Mouse (Mus musculus): ENCODE results near the gene Slc39a13. TPM values are rescaled to one million over a fixed set of nuclear protein-coding genes. Genes with fewer than 3 reads are reported as not detected.
"Not testable (repeated sequence)": the region's sequence is repeated elsewhere in the genome, so short reads cannot be mapped to it uniquely, and the experiment has no call there.

The Slc39a13 gene
- total RNA-seq, 2 experiments from 2014 or later, result 24.7 to 29.6 TPM

- DNase-seq (ENCODE audit: low spot score in 2 of 2), result no peak
Measured at GRCm38 (mm10) chr2:91031216-91031615, 39.0 kb downstream of the Slc39a13 start.

DNA sequence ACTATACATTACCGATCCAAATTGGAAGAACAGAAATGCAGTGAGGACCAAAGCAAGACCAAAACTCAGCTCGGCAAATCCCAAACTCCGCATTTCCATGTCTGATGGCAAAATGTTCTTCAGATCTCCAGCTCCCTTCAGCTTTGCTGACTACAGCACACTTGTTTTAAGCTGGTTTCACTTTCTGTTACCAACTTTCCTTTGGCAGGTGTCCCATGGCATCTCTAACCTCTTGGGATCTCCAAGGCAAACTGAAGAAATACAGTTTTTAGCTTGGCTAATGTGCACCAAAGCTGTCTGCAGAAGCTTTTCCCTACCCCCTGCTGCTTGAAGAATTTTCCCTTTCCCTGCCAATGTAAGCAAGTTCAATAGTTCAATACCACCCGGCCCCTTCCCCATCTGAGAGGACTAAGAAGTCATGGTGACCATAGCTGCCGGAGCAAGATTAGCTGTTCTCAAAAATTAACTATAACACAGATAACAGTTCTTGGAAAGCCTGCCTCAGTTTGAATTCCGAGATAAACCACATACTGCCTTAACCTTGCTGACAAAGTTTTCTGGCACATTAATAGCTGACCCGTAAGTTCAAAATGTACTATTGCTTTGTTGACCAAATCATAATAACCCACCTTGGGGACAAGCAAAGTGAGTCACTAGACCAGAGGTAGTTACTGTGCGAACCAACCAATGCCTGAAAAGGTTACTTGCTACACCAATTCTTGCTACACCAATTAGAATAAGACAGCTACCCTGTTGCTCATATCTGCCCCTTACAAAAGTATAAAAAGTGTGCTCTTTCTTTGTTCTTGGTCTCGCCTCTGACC is 42.6 kb downstream of the Slc39a13 start:
- DNase-seq (ENCODE audit: low spot score in 2 of 2), result no peak

GRCm38 (mm10) chr2:91026491-91026890 is 43.7 kb downstream of the Slc39a13 start:
- no peak for DNase-seq (ENCODE audit: low spot score in 2 of 2)

GRCm38 (mm10) chr2:91025081-91025516 is 45.1 kb downstream of the Slc39a13 start:
- DNase-seq (ENCODE audit: low spot score in 2 of 2), result peak in 1 of 2 experiments; percentile 39

DNA sequence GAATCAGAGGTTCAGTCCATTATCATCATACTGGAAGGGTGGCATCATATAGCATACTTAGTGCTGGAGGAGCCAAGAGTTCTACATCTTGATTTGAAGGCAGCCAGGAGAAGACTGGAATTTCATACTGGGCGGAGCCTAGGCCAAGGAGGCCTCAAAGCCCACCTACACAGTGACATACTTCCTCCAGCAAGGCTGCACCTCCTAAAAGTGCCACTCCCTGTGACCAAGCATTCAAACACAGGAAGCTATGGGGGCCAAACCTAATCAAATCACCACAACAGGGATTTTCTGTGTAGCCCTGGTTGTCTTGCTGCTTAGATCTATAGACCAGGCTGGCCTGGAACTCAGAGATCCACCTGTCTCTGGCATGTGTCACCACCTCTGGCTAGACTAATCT is 46.3 kb downstream of the Slc39a13 start:
- DNase-seq (ENCODE audit: low spot score in 2 of 2), result no peak

DNA sequence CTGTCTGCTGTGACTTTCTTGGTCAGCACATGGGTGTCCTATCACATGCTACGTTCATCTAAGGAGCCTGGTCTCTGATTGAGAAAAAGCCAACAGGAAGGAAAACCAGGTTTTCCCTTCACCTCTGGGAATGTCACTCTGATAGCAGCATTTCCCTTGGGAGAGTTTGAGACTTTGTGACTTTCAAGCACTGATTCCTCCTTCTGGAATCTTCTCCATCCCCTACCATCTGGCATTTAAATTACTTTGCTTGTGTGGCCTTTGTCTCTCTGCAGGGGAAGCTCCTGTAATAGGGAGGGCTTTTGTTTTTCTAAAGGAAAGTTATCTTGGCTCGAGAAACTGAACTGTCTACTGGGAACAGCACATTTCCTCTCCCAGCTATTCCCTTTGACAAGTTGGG is 47.1 kb downstream of the Slc39a13 start:
- DNase-seq (ENCODE audit: low spot score in 2 of 2), result no peak

DNA sequence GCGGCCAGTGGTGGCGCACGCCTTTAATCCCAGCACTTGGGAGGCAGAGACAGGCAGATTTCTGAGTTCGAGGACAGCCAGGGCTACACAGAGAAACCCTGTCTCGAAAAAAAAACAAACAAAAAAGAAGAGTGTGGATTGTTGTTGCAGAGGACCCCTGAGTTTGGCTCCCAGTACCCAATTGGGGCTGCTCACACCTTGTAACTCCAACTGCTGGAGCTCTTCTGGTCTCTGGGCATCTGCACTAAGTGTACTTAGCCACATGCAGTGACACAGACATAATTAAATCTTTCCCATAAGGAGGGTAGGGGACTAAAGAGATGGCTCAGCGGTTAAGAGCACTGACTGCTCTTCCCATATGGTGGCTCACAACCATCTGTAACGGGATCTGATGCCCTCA is 48.0 kb downstream of the Slc39a13 start:
- DNase-seq (ENCODE audit: low spot score in 2 of 2), result not testable (repeated sequence)

- no peak for DNase-seq (ENCODE audit: low spot score in 2 of 2)
Measured at GRCm38 (mm10) chr2:91019911-91020310, 50.3 kb downstream of the Slc39a13 start.

GRCm38 (mm10) chr2:91018061-91018788 is 52.0 kb downstream of the Slc39a13 start:
- DNase-seq (ENCODE audit: low spot score in 2 of 2), result peak in 1 of 2 experiments; percentile 42

- DNase-seq (ENCODE audit: low spot score in 2 of 2), result no peak
Measured at GRCm38 (mm10) chr2:91015386-91015785, 54.8 kb downstream of the Slc39a13 start.

DNA sequence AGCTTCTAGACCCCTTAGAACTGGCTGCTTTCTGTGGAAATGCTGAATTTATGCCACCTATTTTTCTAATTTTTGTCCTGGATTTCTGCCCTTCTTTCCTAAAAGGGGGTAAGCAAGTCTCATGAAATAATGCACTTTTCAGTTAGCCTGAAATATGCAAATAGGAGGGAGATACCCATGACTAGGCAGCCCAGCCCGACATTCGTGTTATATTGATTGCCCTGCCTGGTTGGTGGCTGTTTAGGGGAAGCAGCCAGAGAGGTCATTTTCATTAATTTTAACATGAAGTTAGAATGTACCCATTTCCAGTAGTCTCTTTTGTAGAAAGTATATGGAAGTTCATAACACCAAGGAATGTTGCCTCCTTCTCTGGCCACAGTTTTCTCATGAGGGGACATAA is 56.3 kb downstream of the Slc39a13 start:
- DNase-seq (ENCODE audit: low spot score in 2 of 2), result no peak

Other genes with a start within 250 kb of the Slc39a13 start
- 100 to 1,000 TPM; 134 to 139 TPM for gene Mtch2, start 223.3 kb downstream of the Slc39a13 start, total RNA-seq (2021)
- 100 to 1,000 TPM; 172 to 176 TPM for gene C1qtnf4, start 184.6 kb downstream of the Slc39a13 start, total RNA-seq (2021)
- gene Kbtbd4, start 165.7 kb downstream of the Slc39a13 start, total RNA-seq (2021), result 10 to 100 TPM; 31.3 to 38.8 TPM
- 100 to 1,000 TPM; 226 to 232 TPM for gene Ndufs3, start 165.6 kb downstream of the Slc39a13 start, total RNA-seq (2021)
- gene Celf1, start 130.0 kb downstream of the Slc39a13 start, total RNA-seq (2021), result 100 to 1,000 TPM; 117 to 120 TPM
- under 1 TPM; 0.35 to 0.43 TPM for gene Rapsn, start 34.8 kb downstream of the Slc39a13 start, total RNA-seq (2021)
- gene Psmc3, start 16.4 kb downstream of the Slc39a13 start, total RNA-seq (2021), result 100 to 1,000 TPM; 214 to 234 TPM
- 1 to 10 TPM; 4.0 to 4.5 TPM for gene Spi1, start 12.0 kb upstream of the Slc39a13 start, total RNA-seq (2021)
- gene Mybpc3, start 47.7 kb upstream of the Slc39a13 start, total RNA-seq (2021), result under 1 TPM; 0.48 to 0.62 TPM
- gene Madd, start 113.4 kb upstream of the Slc39a13 start, total RNA-seq (2021), result 100 to 1,000 TPM; 197 to 207 TPM
- 1 to 10 TPM; 3.3 to 5.1 TPM for gene Nr1h3, start 132.4 kb upstream of the Slc39a13 start, total RNA-seq (2021)
- 10 to 100 TPM; 57.3 to 57.9 TPM for gene Acp2, start 132.5 kb upstream of the Slc39a13 start, total RNA-seq (2021)
- gene Ddb2, start 166.6 kb upstream of the Slc39a13 start, total RNA-seq (2021), result 1 to 10 TPM; 7.3 to 9.1 TPM
- 10 to 100 TPM; 23.2 to 25.5 TPM for gene Pacsin3, start 185.5 kb upstream of the Slc39a13 start, total RNA-seq (2021)
- 10 to 100 TPM; 63.9 to 65.1 TPM for gene Arfgap2, start 194.6 kb upstream of the Slc39a13 start, total RNA-seq (2021)

Measured in layer of hippocampus, postnatal 14 days (tissue).